Mouse (Mus musculus): ENCODE data around the gene Gm21970. TPM values are rescaled to one million over a fixed set of nuclear protein-coding genes. Genes with fewer than 3 reads are reported as not detected.

Gene Gm21970
- polyA plus RNA-seq, 1 experiment from 2014 or later = not detected

GRCm38 (mm10) chr16:91359531-91359930, 32.0 kb upstream of the Gm21970 start:
- 71% methylated on average over 13 of the region's 13 CpGs for WGBS (ENCODE audit: missing documents)
- Histone ChIP-seq H3K36me3 (ENCODE audit: inconsistent target) (no peaks in the 10 kb centered on the region), H3K4me3 (ENCODE audit: inconsistent target) (no peak overlapping the region), H3K27ac (peak overlapping the region; percentile 70), H3K79me2 (ENCODE audit: inconsistent target) (no peaks in the 10 kb centered on the region)

DNA sequence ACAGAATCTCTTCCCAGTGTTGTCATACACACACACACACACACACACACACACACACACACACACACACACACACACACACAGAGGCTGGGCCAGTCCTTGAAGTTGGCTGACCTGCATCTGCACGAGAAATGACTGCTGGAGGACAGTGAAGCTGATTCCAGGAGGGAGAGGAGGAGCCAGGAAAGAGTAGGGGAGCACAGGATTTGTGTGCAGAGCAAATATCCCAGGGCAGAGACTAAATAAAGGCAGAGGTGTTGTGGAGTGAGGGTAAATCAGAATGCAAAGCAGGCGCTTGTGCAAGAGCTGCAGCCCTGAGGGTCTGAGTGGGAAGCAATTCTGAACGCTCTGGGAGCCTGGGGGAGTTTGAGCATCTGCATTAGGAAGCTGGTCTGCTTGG, 31.4 kb upstream of the Gm21970 start:
- Histone ChIP-seq H3K79me2 (ENCODE audit: inconsistent target) (no peaks in the 10 kb centered on the region; the same call in 1 of the 2 replicates), H3K4me3 (ENCODE audit: inconsistent target) (no peak overlapping the region), H3K36me3 (ENCODE audit: inconsistent target) (no peaks in the 10 kb centered on the region), H3K27ac (0 out of 2 replicates have a peak overlapping the region, but pooled peaks have one; percentile 70)
- WGBS (ENCODE audit: missing documents) = 91% methylated on average over 3 of the region's 3 CpGs

DNA sequence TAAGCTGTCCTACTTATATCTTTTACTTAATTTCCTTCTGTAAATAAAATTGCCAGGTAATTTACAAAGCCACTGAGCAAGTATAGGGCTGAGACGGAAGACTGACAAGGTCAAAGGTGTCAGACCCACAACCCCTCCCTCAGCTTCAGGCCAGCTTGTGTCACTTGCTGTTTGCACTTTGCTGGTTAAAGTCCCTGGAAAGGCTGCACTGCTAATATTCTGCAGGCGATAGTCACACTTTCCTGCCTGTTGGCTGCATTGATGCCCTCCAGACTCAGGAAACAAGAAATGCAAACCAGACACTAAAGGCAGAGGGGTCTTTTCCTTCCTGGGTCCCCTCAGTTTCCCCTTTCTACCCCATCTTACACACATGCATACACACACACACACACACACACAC, 29.5 kb upstream of the Gm21970 start:
- Histone ChIP-seq H3K79me2 (ENCODE audit: inconsistent target) (no peaks in the 10 kb centered on the region; the same call in 1 of the 2 replicates), H3K4me3 (ENCODE audit: inconsistent target) (no peak overlapping the region), H3K27ac (no peak overlapping the region), H3K36me3 (ENCODE audit: inconsistent target) (no peaks in the 10 kb centered on the region)
- WGBS (ENCODE audit: missing documents) = 81% methylated on average over 2 of the region's 2 CpGs

GRCm38 (mm10) chr16:91362616-91363272, 28.8 kb upstream of the Gm21970 start:
- no peaks in the 10 kb centered on the region; the same call in 1 of the 2 replicates for H3K79me2 ChIP-seq (ENCODE audit: inconsistent target)
- 72% methylated on average over 12 of the region's 12 CpGs for WGBS (ENCODE audit: missing documents)
- H3K4me3 ChIP-seq (ENCODE audit: inconsistent target) = no peak overlapping the region
- no peak overlapping the region for H3K27ac ChIP-seq
- H3K36me3 ChIP-seq (ENCODE audit: inconsistent target) = no peaks in the 10 kb centered on the region

GRCm38 (mm10) chr16:91363483-91363882, 28.0 kb upstream of the Gm21970 start:
- 53% methylated on average over 3 of the region's 3 CpGs for WGBS (ENCODE audit: missing documents)
- Histone ChIP-seq H3K4me3 (ENCODE audit: inconsistent target) (no peak overlapping the region), H3K36me3 (ENCODE audit: inconsistent target) (no peaks in the 10 kb centered on the region), H3K27ac (no peak overlapping the region), H3K79me2 (ENCODE audit: inconsistent target) (no peaks in the 10 kb centered on the region; the same call in 1 of the 2 replicates)

- Histone ChIP-seq H3K36me3 (ENCODE audit: inconsistent target) (no peaks in the 10 kb centered on the region), H3K27ac (peak overlapping the region; percentile 99), H3K4me3 (ENCODE audit: inconsistent target) (no peak overlapping the region), H3K79me2 (ENCODE audit: inconsistent target) (peaks cover 2% of the 10 kb centered on the region; the same call in 1 of the 2 replicates)
Observed at GRCm38 (mm10) chr16:91366567-91366966, 25.0 kb upstream of the Gm21970 start.

DNA sequence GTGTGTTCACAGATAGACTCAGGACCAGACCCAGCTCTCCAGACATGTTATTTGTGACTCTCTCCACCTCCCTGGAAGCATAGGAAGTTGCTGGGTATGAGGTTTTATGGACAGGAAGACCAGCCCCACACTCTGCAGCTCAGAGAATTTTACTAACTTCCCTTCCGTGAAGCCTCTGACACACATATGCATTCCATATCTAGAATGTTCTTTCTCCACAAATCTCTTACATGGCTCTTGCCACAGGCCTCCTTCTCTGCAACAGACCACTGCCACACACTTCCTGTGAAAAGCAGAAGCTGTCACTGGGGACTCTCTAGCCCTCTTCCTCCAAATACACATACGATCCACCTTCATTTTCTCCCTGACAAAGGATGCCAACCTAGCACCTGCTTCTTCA, 24.5 kb upstream of the Gm21970 start:
- 0% methylated on average over 2 of the region's 2 CpGs for WGBS (ENCODE audit: missing documents)
- Histone ChIP-seq H3K79me2 (ENCODE audit: inconsistent target) (peaks cover 5% of the 10 kb centered on the region; the same call in 1 of the 2 replicates), H3K4me3 (ENCODE audit: inconsistent target) (no peak overlapping the region), H3K36me3 (ENCODE audit: inconsistent target) (no peaks in the 10 kb centered on the region), H3K27ac (peak overlapping the region; percentile 99)

- H3K79me2 ChIP-seq (ENCODE audit: inconsistent target) = peaks cover 62% of the 10 kb centered on the region
- 1% methylated on average over 61 of the region's 62 CpGs for WGBS (ENCODE audit: missing documents)
- H3K36me3 ChIP-seq (ENCODE audit: inconsistent target) = peaks cover 10% of the 10 kb centered on the region; the same call in 1 of the 2 replicates
- peak within 1 kb of the TSS; percentile 93 for H3K4me3 ChIP-seq (ENCODE audit: inconsistent target)
- H3K27ac ChIP-seq = peak within 1 kb of the TSS; percentile 93
Observed at GRCm38 (mm10) chr16:91372577-91373472, 18.7 kb upstream of the Gm21970 start, which contains the start of gene Ifnar2. Gene Ifnar2 (plus strand): TSS chr16:91372783.

- Histone ChIP-seq H3K4me3 (ENCODE audit: inconsistent target) (peak overlapping the region; percentile 93), H3K27ac (peak overlapping the region; percentile 93), H3K79me2 (ENCODE audit: inconsistent target) (peaks cover 71% of the 10 kb centered on the region), H3K36me3 (ENCODE audit: inconsistent target) (peaks cover 10% of the 10 kb centered on the region; the same call in 1 of the 2 replicates)
- WGBS (ENCODE audit: missing documents) = under 1% methylated on average over 12 of the region's 13 CpGs
Observed at GRCm38 (mm10) chr16:91373473-91374252, 17.9 kb upstream of the Gm21970 start.

DNA sequence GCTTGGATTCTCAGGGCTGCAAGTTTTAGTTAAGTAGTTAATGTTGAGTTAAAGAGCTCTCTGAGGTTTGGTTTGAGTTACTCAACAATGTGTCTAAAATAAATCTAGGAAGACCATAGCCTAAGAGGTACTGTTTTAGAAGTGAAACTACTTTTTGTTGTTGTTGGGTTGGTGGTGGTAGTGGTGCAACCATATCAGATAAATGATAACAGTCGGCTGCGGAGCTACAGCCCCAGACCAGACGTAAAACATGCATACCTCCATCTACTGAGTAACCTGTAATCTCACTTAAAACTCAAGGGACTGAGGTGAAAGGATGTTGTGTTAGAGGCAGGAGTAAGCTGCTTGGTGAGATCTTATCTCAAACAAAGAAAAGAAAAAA, 17.3 kb upstream of the Gm21970 start:
- peak overlapping the region; percentile 93 for H3K27ac ChIP-seq

GRCm38 (mm10) chr16:91376701-91377100, 14.8 kb upstream of the Gm21970 start:
- Histone ChIP-seq H3K4me3 (ENCODE audit: inconsistent target) (no peak overlapping the region), H3K36me3 (ENCODE audit: inconsistent target) (peaks cover 10% of the 10 kb centered on the region; the same call in 1 of the 2 replicates), H3K27ac (no peak overlapping the region), H3K79me2 (ENCODE audit: inconsistent target) (peaks cover 98% of the 10 kb centered on the region)
- WGBS (ENCODE audit: missing documents) = 92% methylated on average over 10 of the region's 10 CpGs

More for the DNA sequence above, 17.3 kb upstream of the Gm21970 start:
- peaks cover 10% of the 10 kb centered on the region; the same call in 1 of the 2 replicates for H3K36me3 ChIP-seq (ENCODE audit: inconsistent target)
- 0% methylated on average over 3 of the region's 3 CpGs for WGBS (ENCODE audit: missing documents)
- H3K79me2 ChIP-seq (ENCODE audit: inconsistent target) = peaks cover 76% of the 10 kb centered on the region
- H3K4me3 ChIP-seq (ENCODE audit: inconsistent target) = peak overlapping the region; percentile 93

DNA sequence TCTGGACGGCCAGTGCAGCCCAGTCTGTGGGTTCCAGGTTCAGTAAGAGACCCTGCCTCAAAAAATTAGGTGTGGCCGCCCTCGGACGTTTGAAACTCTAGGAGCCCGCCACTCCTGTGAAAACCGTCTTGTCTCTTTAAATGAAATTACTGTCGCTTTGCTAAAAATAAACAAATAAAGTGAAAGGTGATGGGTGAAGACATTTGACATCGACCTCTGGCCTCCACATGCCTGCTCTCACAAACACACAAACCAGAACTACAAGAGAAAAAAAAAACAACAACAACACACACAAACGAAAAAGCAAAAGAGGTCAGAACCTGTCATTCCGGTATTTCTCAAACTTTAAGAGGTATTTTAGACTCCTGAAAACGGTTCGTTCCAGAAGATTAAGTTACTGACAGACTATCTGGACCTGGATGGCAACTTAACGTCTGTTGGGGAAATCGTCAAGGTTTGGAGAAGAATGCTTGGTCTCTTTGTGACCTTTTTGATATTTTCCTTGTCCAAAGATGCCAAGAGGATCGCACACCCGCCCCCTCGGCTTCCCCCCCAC, 13.0 kb upstream of the Gm21970 start:
- Histone ChIP-seq H3K4me3 (ENCODE audit: inconsistent target) (no peak overlapping the region), H3K79me2 (ENCODE audit: inconsistent target) (peaks cover 100% of the 10 kb centered on the region), H3K27ac (no peak overlapping the region), H3K36me3 (ENCODE audit: inconsistent target) (peaks cover 18% of the 10 kb centered on the region)
- WGBS (ENCODE audit: missing documents) = 93% methylated on average over 16 of the region's 17 CpGs

DNA sequence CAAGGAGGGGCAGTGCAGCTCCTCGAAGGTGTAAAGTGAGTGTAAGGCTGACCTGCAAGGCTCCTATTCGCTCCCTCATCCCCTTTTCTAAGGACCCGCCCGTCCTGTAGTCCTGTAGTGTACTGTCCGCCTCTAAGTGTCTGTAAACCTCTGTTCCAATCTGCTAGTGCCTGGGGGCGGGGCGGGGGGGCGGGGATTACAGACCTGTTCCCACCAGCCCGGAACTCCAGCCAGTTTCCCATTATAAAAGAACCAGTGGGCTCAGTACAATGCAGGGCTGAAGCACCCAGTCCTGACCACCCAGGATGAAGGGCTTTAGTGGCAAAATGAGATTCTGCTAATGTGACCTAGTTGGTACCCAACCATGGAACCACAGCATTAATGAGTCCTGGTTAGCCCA, 12.5 kb upstream of the Gm21970 start:
- 90% methylated on average over 8 of the region's 9 CpGs for WGBS (ENCODE audit: missing documents)
- H3K4me3 ChIP-seq (ENCODE audit: inconsistent target) = no peak overlapping the region
- peaks cover 23% of the 10 kb centered on the region for H3K36me3 ChIP-seq (ENCODE audit: inconsistent target)
- H3K79me2 ChIP-seq (ENCODE audit: inconsistent target) = peaks cover 100% of the 10 kb centered on the region
- H3K27ac ChIP-seq = no peak overlapping the region

- H3K4me3 ChIP-seq (ENCODE audit: inconsistent target) = no peak overlapping the region
- H3K79me2 ChIP-seq (ENCODE audit: inconsistent target) = peaks cover 100% of the 10 kb centered on the region
- H3K36me3 ChIP-seq (ENCODE audit: inconsistent target) = peaks cover 27% of the 10 kb centered on the region
- H3K27ac ChIP-seq = no peak overlapping the region
- WGBS (ENCODE audit: missing documents) = 76% methylated on average over 3 of the region's 3 CpGs
Observed at GRCm38 (mm10) chr16:91379412-91379811, 12.1 kb upstream of the Gm21970 start.
